Mouse (Mus musculus): ENCODE measurements around the gene Fam84b. TPM values are rescaled to one million over a fixed set of nuclear protein-coding genes. Genes with fewer than 3 reads are reported as not detected.
A peak's percentile ranks its signal among the peaks of the same experiment; 100 is the strongest.

Gene Fam84b
- polyA plus RNA-seq, 1 experiment from 2014 or later: 39.0 TPM

- H3K4me3 ChIP-seq (ENCODE audit: low read depth, low read length): no peak overlapping the region
- no peaks in the 10 kb centered on the region for H3K27me3 ChIP-seq (replicated peaks; ENCODE audit: insufficient read depth, low read length)
- no peak overlapping the region for H3K9ac ChIP-seq (replicated peaks; ENCODE audit: low read depth)
- no peaks in the 10 kb centered on the region for H3K36me3 ChIP-seq (ENCODE audit: insufficient read depth, low read length)
- TF ChIP-seq EP300 (IDR thresholded peaks at IDR 0.05) (no peak), CTCF (IDR thresholded peaks at IDR 0.05) (no peak)
- H3K4me2 ChIP-seq (replicated peaks; ENCODE audit: low read depth, low read length): no peak overlapping the region
- no peak overlapping the region for H3K27ac ChIP-seq (ENCODE audit: low read length)
- 76% methylated on average over 1 of the region's 1 CpGs for WGBS
- no peaks in the 10 kb centered on the region for H3K9me3 ChIP-seq (ENCODE audit: low read length)
- ATAC-seq (no peak), DNase-seq (ENCODE audit: low spot score) (no peak)
- H3K4me1 ChIP-seq (ENCODE audit: insufficient read depth, low read depth, low read length): no peaks in the 10 kb centered on the region
Observed at GRCm38 (mm10) chr15:60789084-60789483, 64.5 kb downstream of the Fam84b start.

GRCm38 (mm10) chr15:60783761-60784160 lies 69.8 kb downstream of the Fam84b start:
- no peaks in the 10 kb centered on the region for H3K9me3 ChIP-seq (ENCODE audit: low read length)
- H3K4me2 ChIP-seq (replicated peaks; ENCODE audit: low read depth, low read length): no peak overlapping the region
- no peak overlapping the region for H3K4me3 ChIP-seq (ENCODE audit: low read depth, low read length)
- H3K27ac ChIP-seq (ENCODE audit: low read length): no peak overlapping the region
- DNase-seq (ENCODE audit: low spot score) (no peak), ATAC-seq (no peak)
- 49% methylated on average over 2 of the region's 2 CpGs for WGBS
- no peaks in the 10 kb centered on the region for H3K4me1 ChIP-seq (ENCODE audit: insufficient read depth, low read depth, low read length)
- H3K36me3 ChIP-seq (ENCODE audit: insufficient read depth, low read length): no peaks in the 10 kb centered on the region
- no peak for TF ChIP-seq EP300 (IDR thresholded peaks at IDR 0.05)
- no peak for TF ChIP-seq CTCF (IDR thresholded peaks at IDR 0.05)
- H3K9ac ChIP-seq (replicated peaks; ENCODE audit: low read depth): no peak overlapping the region
- H3K27me3 ChIP-seq (replicated peaks; ENCODE audit: insufficient read depth, low read length): no peaks in the 10 kb centered on the region

DNA sequence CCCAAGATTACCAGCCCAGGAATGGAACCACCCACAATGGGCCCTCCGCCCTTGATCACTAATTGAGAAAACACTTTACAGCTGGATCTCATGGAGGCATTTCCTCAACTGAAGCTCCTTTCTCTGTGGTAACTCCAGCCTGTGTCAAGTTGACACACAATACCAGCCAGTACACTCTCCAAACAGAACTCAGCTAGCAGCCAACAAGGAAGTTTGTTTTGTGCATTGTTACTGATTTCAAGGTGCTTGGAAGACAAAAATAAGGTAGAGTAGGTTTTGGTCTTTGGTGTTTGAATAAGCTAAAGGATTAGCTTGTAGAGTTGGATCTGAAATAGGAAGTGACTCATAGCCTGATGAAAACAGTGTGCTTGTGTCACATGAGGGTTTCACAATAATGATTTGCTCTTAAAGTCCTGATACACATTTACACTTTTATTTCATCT lies 74.0 kb downstream of the Fam84b start:
- Histone ChIP-seq H3K36me3 (ENCODE audit: insufficient read depth, low read length) (no peaks in the 10 kb centered on the region), H3K4me3 (ENCODE audit: low read depth, low read length) (no peak overlapping the region), H3K27me3 (replicated peaks; ENCODE audit: insufficient read depth, low read length) (no peaks in the 10 kb centered on the region), H3K4me1 (ENCODE audit: insufficient read depth, low read depth, low read length) (no peaks in the 10 kb centered on the region), H3K4me2 (replicated peaks; ENCODE audit: low read depth, low read length) (no peak overlapping the region), H3K9ac (replicated peaks; ENCODE audit: low read depth) (no peak overlapping the region), H3K9me3 (ENCODE audit: low read length) (no peaks in the 10 kb centered on the region), H3K27ac (ENCODE audit: low read length) (peak overlapping the region; percentile 44; the same call in 1 of the 2 replicates)
- WGBS: 65% methylated on average over 1 of the region's 1 CpGs
- ATAC-seq (peak; percentile 91), DNase-seq (ENCODE audit: low spot score) (peak; percentile 90)
- no peak for TF ChIP-seq CTCF (IDR thresholded peaks at IDR 0.05)
- TF ChIP-seq EP300 (IDR thresholded peaks at IDR 0.05): peak; percentile 78

DNA sequence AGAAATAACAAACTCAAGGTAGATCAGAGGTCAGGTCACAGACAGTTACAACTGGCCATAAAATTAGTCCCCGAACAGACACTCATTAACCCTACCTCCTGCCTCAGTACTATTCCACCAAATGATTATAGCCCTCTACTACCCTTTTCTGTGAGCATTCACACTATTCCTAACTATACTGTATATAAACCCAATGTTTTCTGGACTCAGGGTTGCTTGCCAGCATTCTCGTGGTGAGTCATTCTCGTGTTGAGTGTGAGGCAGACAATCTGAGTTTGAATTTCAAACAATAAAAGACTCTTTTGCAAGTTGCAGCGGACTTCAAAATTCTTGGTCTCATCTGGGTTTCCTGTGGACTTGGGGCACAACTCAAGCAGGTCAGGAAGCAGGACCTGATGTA lies 74.5 kb downstream of the Fam84b start:
- H3K9ac ChIP-seq (replicated peaks; ENCODE audit: low read depth): no peak overlapping the region
- no peaks in the 10 kb centered on the region for H3K9me3 ChIP-seq (ENCODE audit: low read length)
- TF ChIP-seq CTCF (IDR thresholded peaks at IDR 0.05) (no peak), EP300 (IDR thresholded peaks at IDR 0.05) (no peak)
- H3K36me3 ChIP-seq (ENCODE audit: insufficient read depth, low read length): no peaks in the 10 kb centered on the region
- no peak overlapping the region for H3K4me2 ChIP-seq (replicated peaks; ENCODE audit: low read depth, low read length)
- peak overlapping the region; percentile 44; the same call in 1 of the 2 replicates for H3K27ac ChIP-seq (ENCODE audit: low read length)
- H3K4me3 ChIP-seq (ENCODE audit: low read depth, low read length): no peak overlapping the region
- peak; percentile 39 for ATAC-seq
- peak; percentile 43 for DNase-seq (ENCODE audit: low spot score)
- no peaks in the 10 kb centered on the region for H3K4me1 ChIP-seq (ENCODE audit: insufficient read depth, low read depth, low read length)
- WGBS: 62% methylated on average over 4 of the region's 4 CpGs
- no peaks in the 10 kb centered on the region for H3K27me3 ChIP-seq (replicated peaks; ENCODE audit: insufficient read depth, low read length)

Other genes with a start within 250 kb of the Fam84b start
- gene A1bg, start 69.2 kb upstream of the Fam84b start, polyA plus RNA-seq (2015; fragmentation: Nextera tagmentation; extraction: Ambion mirVana): not detected in 2 replicates

All from lung, postnatal 0 days (tissue).